Mouse (Mus musculus) layer of hippocampus, postnatal 10 days (tissue): ENCODE data around the gene Glis3. TPM values are rescaled to one million over a fixed set of nuclear protein-coding genes. Genes with fewer than 3 reads are reported as not detected.

Experiments
- DNase-seq, 2 experiments: peaks; one replicate each; pipeline ENCODE4 v3.0.0; 2021; ENCODE audit warnings: low spot score in 2 of 2
- total RNA-seq, 2 experiments: library from RNA; stranded (reverse); gene quantifications; 2 replicates each; pipeline ENCODE4 v1.2.3; 2021

Gene Glis3
- total RNA-seq, 2 experiments from 2014 or later: 5.9 to 6.4 TPM

GRCm38 (mm10) chr19:28594215-28594614, 85.7 kb downstream of the Glis3 start:
- no peak for DNase-seq

GRCm38 (mm10) chr19:28592981-28593380, 86.9 kb downstream of the Glis3 start:
- no peak for DNase-seq

GRCm38 (mm10) chr19:28591736-28592477, 88.0 kb downstream of the Glis3 start:
- no peak for DNase-seq

- DNase-seq: no peak
Measured at GRCm38 (mm10) chr19:28580499-28580898, 99.4 kb downstream of the Glis3 start.

GRCm38 (mm10) chr19:28579724-28580375, 100.0 kb downstream of the Glis3 start:
- DNase-seq: no peak

- peak; percentile 22 to 27 for DNase-seq
Measured at GRCm38 (mm10) chr19:28577023-28577422, 102.9 kb downstream of the Glis3 start.

- DNase-seq: no peak
Measured at GRCm38 (mm10) chr19:28576619-28577018, 103.3 kb downstream of the Glis3 start.

- no peak for DNase-seq
Measured at GRCm38 (mm10) chr19:28573641-28574040, 106.2 kb downstream of the Glis3 start.

- no peak for DNase-seq
Measured at GRCm38 (mm10) chr19:28569856-28570255, 110.0 kb downstream of the Glis3 start.

GRCm38 (mm10) chr19:28567100-28567499, 112.8 kb downstream of the Glis3 start:
- no peak for DNase-seq

- no peak for DNase-seq
Measured at GRCm38 (mm10) chr19:28566554-28566953, 113.3 kb downstream of the Glis3 start.

GRCm38 (mm10) chr19:28561697-28562002, 118.2 kb downstream of the Glis3 start:
- DNase-seq: no peak

GRCm38 (mm10) chr19:28560801-28561696, 118.8 kb downstream of the Glis3 start:
- DNase-seq: no peak

- no peak for DNase-seq
Measured at GRCm38 (mm10) chr19:28559836-28560235, 120.0 kb downstream of the Glis3 start.

- DNase-seq: no peak
Measured at GRCm38 (mm10) chr19:28559400-28559799, 120.5 kb downstream of the Glis3 start.

GRCm38 (mm10) chr19:28558661-28559060, 121.2 kb downstream of the Glis3 start:
- DNase-seq: no peak

- no peak for DNase-seq
Measured at GRCm38 (mm10) chr19:28557559-28558328, 122.1 kb downstream of the Glis3 start.

- no peak for DNase-seq
Measured at GRCm38 (mm10) chr19:28555181-28555929, 124.5 kb downstream of the Glis3 start.

GRCm38 (mm10) chr19:28550611-28551010, 129.3 kb downstream of the Glis3 start:
- no peak for DNase-seq

GRCm38 (mm10) chr19:28546933-28547332, 132.9 kb downstream of the Glis3 start:
- DNase-seq: no peak
